Mouse (Mus musculus) thymus, adult 2 months (tissue): ENCODE measurements around the gene Tom1l2. TPM values are rescaled to one million over a fixed set of nuclear protein-coding genes. Genes with fewer than 3 reads are reported as not detected.

Experiments
- DNase-seq: peaks from one replicate; pipeline ENCODE4 v3.0.0; 2021
- H3K27ac ChIP-seq: fragments of 200-500 bp; 2 replicates; pipeline ENCODE4 v1.5.1; 2012; ENCODE audit warnings: low read length, control low read depth; ENCODE audit not compliant: control insufficient read depth, insufficient read depth
- H3K27me3 ChIP-seq: fragments of 200-500 bp; 2 replicates; pipeline ENCODE4 v1.6.1; 2012; ENCODE audit warnings: mild to moderate bottlenecking, low read length, moderate library complexity, mixed read lengths; ENCODE audit not compliant: control insufficient read depth, insufficient read depth
- H3K36me3 ChIP-seq: fragments of 200-500 bp; 2 replicates; pipeline ENCODE4 v1.6.1; 2012; ENCODE audit warnings: mild to moderate bottlenecking, low read length, moderate library complexity; ENCODE audit not compliant: control insufficient read depth, insufficient read depth
- H3K4me1 ChIP-seq: fragments of 200-500 bp; replicated peaks from 2 replicates; pipeline ENCODE4 v1.6.1; 2012; ENCODE audit warnings: low read length; ENCODE audit not compliant: control insufficient read depth, insufficient read depth
- H3K4me3 ChIP-seq: fragments of 200-500 bp; 2 replicates; pipeline ENCODE4 v1.5.1; 2012; ENCODE audit warnings: mild to moderate bottlenecking, low read length, control low read depth, moderate library complexity; ENCODE audit not compliant: control insufficient read depth, insufficient read depth
- CTCF ChIP-seq: fragments of 200-500 bp; IDR thresholded peaks from 2 replicates; pipeline ENCODE4 v1.5.1; 2012; ENCODE audit warnings: mild to moderate bottlenecking, control low read depth, low read length, moderate library complexity, borderline replicate concordance; ENCODE audit not compliant: control insufficient read depth, poor library complexity, insufficient read depth; ENCODE audit errors: extremely low read depth
- POLR2A ChIP-seq: fragments of 200-500 bp; IDR thresholded peaks from 2 replicates; pipeline ENCODE4 v1.6.1; 2012; ENCODE audit warnings: mild to moderate bottlenecking, low read length, control low read depth, moderate library complexity; ENCODE audit not compliant: control insufficient read depth, poor library complexity, insufficient read depth; ENCODE audit errors: extremely low read depth
- WGBS: fragments of 180-500 bp; shearing (Covaris S2); methylation state at CpG from one replicate; pipeline ENCODE4 v1.1.7; 2018; 5-methylcytosine and 5-hydroxymethylcytosine counted together
- polyA plus RNA-seq: library from polyadenylated mRNA; depleted of rRNA; stranded (reverse); fragments of >200 nt; gene quantifications from 2 replicates; pipeline ENCODE4 v1.2.3, GENCODE M21; 2012

Gene Tom1l2
- polyA plus RNA-seq, 1 experiment = 99.5 TPM

DNA sequence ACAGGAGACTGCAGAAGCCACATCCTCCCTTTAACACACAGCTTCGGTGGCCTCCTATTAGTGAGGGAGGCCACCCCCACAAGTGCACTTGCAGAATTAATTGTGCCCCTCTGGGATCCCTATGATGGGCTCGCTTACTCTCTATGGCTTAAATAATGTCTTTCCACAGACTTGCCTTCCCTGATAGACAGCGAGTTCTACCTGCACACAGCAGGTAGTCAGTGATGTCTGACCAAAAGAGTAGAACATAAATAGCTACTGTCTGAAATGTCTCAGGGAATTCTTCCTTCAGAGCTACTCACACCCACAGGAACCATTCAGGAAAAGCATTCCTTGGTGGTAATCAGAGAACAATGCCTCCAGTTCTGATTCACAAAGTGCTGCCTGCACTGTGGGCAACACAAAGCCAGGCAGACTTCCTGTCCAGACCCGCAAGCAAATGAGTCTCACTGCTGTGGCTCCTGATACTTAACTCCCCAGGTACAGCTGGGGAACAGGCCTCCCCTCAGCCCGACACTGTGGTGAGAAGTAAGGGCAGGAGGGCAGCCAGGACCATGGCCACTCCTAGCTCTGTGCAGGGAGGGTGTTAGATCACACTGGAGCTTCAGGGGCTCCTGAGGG is 51.0 kb downstream of the Tom1l2 start:
- TF ChIP-seq POLR2A (no peak), CTCF (no peak)
- no peak for DNase-seq
- Histone ChIP-seq H3K36me3 (no peaks in the 10 kb centered on the region), H3K27ac (no peak overlapping the region), H3K4me1 (peaks cover 22% of the 10 kb centered on the region), H3K4me3 (no peak overlapping the region), H3K27me3 (no peaks in the 10 kb centered on the region)
- 38% methylated on average over 5 of the region's 5 CpGs for WGBS

DNA sequence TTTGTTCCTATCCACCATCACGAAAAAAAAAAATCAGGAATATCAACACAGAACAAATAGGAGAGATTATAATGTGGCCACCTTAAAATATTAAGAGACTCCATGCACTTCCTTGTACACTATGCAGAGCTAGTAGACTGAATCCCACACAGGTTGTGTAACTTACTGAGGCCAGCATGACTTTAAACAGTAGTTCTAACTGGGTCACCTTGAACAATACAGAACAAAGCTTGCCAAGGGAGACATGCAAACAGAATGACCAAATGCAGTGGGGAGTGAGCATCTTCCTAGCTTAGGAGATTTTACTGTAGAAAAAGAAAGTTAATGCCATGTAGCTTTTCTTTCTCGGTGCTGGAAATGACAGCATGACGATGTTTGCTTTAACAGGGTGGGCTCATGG is 52.4 kb downstream of the Tom1l2 start:
- no peaks in the 10 kb centered on the region for H3K27me3 ChIP-seq
- H3K4me3 ChIP-seq = no peak overlapping the region
- WGBS = 92% methylated on average over 3 of the region's 3 CpGs
- DNase-seq = no peak
- no peak for TF ChIP-seq POLR2A
- TF ChIP-seq CTCF = no peak
- H3K27ac ChIP-seq = no peak overlapping the region
- no peaks in the 10 kb centered on the region for H3K36me3 ChIP-seq
- peaks cover 16% of the 10 kb centered on the region for H3K4me1 ChIP-seq

DNA sequence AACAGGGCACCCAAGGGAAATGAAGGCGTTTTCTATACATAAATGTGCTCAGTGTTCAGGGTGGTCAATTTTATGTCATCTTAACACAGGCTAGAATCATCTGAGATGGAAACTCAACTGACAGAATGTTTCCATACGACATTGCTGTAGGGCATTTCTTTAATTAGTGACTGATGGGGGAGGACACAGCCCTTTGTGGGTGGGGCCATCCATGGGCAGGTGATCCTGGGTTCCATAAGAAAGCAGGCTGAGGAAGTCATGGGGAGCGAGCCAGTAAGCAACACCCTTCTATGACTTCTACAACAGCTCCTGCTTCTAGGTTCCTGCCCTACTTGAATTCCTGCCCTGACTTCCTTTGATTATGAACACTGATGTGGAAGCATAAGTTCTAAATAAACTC is 54.9 kb downstream of the Tom1l2 start:
- H3K4me1 ChIP-seq = peaks cover 11% of the 10 kb centered on the region
- H3K4me3 ChIP-seq = no peak overlapping the region
- H3K36me3 ChIP-seq = no peaks in the 10 kb centered on the region
- no peak overlapping the region for H3K27ac ChIP-seq
- WGBS = 94% methylated on average over 3 of the region's 3 CpGs
- DNase-seq = no peak
- no peaks in the 10 kb centered on the region for H3K27me3 ChIP-seq
- TF ChIP-seq POLR2A (no peak), CTCF (no peak)

DNA sequence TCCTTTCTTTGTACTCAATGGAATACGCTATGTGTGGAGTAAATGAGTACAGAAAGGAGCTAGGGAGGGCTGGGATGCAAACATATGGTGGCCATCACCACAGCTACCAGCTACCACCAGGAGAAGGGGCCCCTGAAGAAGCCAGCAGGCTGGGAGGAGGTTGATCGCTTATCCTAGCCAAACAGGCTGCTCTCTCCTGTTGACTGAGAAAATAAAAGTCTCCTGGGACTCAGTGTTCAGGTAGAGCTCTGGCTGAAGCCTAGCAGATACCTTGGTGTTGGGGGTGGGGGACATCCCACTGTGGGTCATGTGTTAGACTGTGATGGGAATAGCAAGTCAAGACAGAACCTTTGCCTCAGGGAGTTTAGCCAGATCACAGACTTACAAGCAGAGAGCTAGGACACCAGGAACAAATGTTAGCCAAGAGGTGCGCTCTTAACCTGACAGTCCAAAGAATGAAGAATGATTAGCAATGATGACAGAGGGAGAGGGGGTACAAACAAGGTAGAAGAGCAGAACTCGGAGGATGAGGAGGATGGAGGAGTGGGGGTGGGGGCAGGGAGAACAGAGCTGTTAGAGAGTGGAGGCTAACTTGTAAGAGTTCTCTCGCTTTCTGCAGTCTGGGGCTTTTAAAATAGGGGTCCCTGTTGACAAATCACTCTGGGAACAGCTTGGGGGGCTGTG is 57.9 kb downstream of the Tom1l2 start:
- no peak for TF ChIP-seq POLR2A
- no peak for TF ChIP-seq CTCF
- no peaks in the 10 kb centered on the region for H3K27me3 ChIP-seq
- DNase-seq = no peak
- no peak overlapping the region for H3K27ac ChIP-seq
- no peaks in the 10 kb centered on the region for H3K36me3 ChIP-seq
- WGBS = 95% methylated on average over 5 of the region's 5 CpGs
- H3K4me3 ChIP-seq = no peak overlapping the region
- no peaks in the 10 kb centered on the region for H3K4me1 ChIP-seq

DNA sequence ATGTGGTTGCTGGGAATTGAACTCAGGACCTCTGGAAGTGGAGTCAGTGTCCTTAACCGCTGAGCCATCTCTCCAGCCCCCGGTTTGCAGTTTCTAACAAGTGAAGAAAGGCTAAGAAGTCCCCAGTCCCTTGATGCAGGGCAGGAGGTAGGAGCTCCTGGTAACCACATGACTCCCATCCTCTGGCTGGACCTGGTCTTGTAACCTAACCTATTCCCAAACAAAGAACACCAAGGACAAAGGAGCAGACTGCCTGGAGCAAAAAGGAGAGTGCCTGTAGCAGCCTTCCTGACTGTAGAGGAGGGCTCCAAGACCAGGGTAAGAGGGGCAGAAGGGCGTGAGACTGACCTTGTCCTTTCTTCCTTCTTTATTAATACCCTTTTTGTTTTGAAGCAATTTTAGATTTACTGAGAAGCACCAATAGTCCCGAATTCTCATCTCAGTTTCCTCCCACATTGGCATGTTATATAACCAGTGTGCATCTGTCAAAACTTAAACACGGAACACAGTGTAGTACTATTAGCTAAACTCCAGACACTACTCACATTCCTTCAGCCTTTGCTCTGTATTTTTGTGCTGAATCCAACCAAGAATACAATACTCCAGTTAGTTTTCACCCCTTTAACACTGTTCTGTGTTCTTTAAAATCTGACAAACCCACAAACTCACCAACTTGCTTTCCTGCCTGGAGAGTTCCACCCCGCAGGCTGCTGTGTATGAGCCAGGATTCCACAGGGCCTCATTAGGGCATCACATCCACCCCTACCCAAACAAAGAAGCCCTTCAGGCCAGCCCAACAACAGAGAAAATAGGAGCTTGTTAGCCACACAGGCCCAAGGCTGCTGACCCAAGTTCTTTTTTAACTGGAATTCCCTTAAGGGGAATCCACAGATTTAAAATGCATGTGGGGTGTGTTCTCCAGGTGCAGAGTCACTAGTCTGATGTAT is 58.7 kb downstream of the Tom1l2 start:
- no peak overlapping the region; the same call in 1 of the 2 replicates for H3K27ac ChIP-seq
- WGBS = 91% methylated on average over 6 of the region's 6 CpGs

DNA sequence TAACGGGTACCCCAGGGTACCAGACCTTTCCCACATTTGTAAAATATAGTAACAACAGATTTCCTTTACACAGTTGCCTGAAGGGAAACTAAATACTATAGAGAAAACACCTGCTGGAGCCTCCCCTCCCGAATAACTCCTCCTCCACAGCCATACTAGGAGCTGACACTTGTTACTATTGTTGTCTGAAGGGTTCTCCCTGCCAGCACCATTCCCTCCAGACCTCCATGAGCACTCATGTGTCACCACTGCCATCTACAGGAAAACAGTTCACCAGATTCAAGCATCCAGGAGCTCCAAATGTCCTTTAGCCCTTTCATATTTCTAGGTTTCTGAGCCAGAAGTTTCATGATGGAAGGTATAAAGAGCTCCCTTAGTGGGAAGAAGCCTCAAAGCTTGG is 60.0 kb downstream of the Tom1l2 start:
- TF ChIP-seq CTCF (no peak), POLR2A (no peak)
- Histone ChIP-seq H3K36me3 (no peaks in the 10 kb centered on the region), H3K4me3 (no peak overlapping the region), H3K27ac (no peak overlapping the region), H3K4me1 (no peaks in the 10 kb centered on the region), H3K27me3 (no peaks in the 10 kb centered on the region)
- peak; percentile 67 for DNase-seq
- 49% methylated on average over 2 of the region's 2 CpGs for WGBS

More for the DNA sequence above, 58.7 kb downstream of the Tom1l2 start:
- no peaks in the 10 kb centered on the region for H3K27me3 ChIP-seq
- H3K4me1 ChIP-seq = no peaks in the 10 kb centered on the region
- TF ChIP-seq POLR2A = no peak
- TF ChIP-seq CTCF = no peak
- H3K36me3 ChIP-seq = no peaks in the 10 kb centered on the region
- no peak overlapping the region for H3K4me3 ChIP-seq
- DNase-seq = no peak
